Mouse (Mus musculus) forebrain, embryonic 14.5 days (tissue): ENCODE measurements around the gene Ccdc186. TPM values are rescaled to one million over a fixed set of nuclear protein-coding genes. Genes with fewer than 3 reads are reported as not detected.

Experiments
- ATAC-seq: fragments of 200-750 bp; cut with Nextera tagmentation; 2 replicates; pipeline ENCODE4 v1.8.0; 2017; ENCODE audit warnings: mild to moderate bottlenecking, moderate library complexity
- DNase-seq: peaks from one replicate; pipeline ENCODE4 v3.0.0-alpha.2; 2015; ENCODE audit warnings: low spot score
- H3K27ac ChIP-seq: fragments of 300-500 bp; sonication (generic); 2 replicates; pipeline ENCODE4 v1.5.1; 2014; ENCODE audit warnings: low read depth, mild to moderate bottlenecking, control low read depth, low read length, moderate library complexity
- H3K27me3 ChIP-seq: fragments of 300-500 bp; sonication (generic); replicated peaks from 2 replicates; pipeline ENCODE4 v1.6.1; 2014; ENCODE audit warnings: low read length, control low read depth, mixed read lengths; ENCODE audit not compliant: control insufficient read depth, insufficient read depth
- H3K36me3 ChIP-seq: fragments of 300-500 bp; sonication (generic); 2 replicates; pipeline ENCODE4 v1.6.1; 2014; ENCODE audit warnings: low read length, control low read depth; ENCODE audit not compliant: control insufficient read depth, insufficient read depth
- H3K4me1 ChIP-seq: fragments of 300-500 bp; sonication (generic); 2 replicates; pipeline ENCODE4 v1.6.1; 2014; ENCODE audit warnings: antibody characterized with exemption, low read length, control low read depth; ENCODE audit not compliant: control insufficient read depth, insufficient read depth
- H3K4me2 ChIP-seq: fragments of 300-500 bp; sonication (generic); 2 replicates; pipeline ENCODE4 v1.6.1; 2014; ENCODE audit warnings: mild to moderate bottlenecking, control low read depth, low read length
- H3K4me3 ChIP-seq: fragments of 300-500 bp; sonication (generic); 2 replicates; pipeline ENCODE4 v1.5.1; 2014; ENCODE audit warnings: low read depth, low read length, control low read depth
- H3K9ac ChIP-seq: fragments of 300-500 bp; sonication (generic); 2 replicates; pipeline ENCODE4 v1.6.1; 2014; ENCODE audit warnings: mild to moderate bottlenecking, low read length, control low read depth, moderate library complexity
- H3K9me3 ChIP-seq: fragments of 300-500 bp; sonication (generic); replicated peaks from 2 replicates; pipeline ENCODE4 v1.6.1; 2016; ENCODE audit warnings: low read length, control low read depth, mixed read lengths; ENCODE audit not compliant: control insufficient read depth
- WGBS: fragments of 180-500 bp; shearing (Covaris S2); extraction: QIAGEN DNeasy Blood & Tissue Kit; methylation state at CpG from one replicate; pipeline ENCODE4 v1.1.7; 2014; 5-methylcytosine and 5-hydroxymethylcytosine counted together
- polyA plus RNA-seq: library from polyadenylated mRNA; unstranded; fragments of >200 nt; fragmentation: Nextera tagmentation; extraction: Ambion mirVana; gene quantifications from 2 replicates; pipeline ENCODE4 v1.2.1, GENCODE M21; 2014

Gene Ccdc186
- polyA plus RNA-seq, 1 experiment from 2014 or later = 21.2 TPM

GRCm38 (mm10) chr19:56828305-56828704 lies 6.3 kb upstream of the Ccdc186 start:
- Histone ChIP-seq H3K4me3 (no peak overlapping the region), H3K9ac (no peak overlapping the region), H3K9me3 (no peaks in the 10 kb centered on the region), H3K4me2 (no peak overlapping the region), H3K27me3 (no peaks in the 10 kb centered on the region), H3K4me1 (no peaks in the 10 kb centered on the region), H3K36me3 (no peaks in the 10 kb centered on the region), H3K27ac (no peak overlapping the region)
- 85% methylated on average over 11 of the region's 11 CpGs for WGBS
- DNase-seq (no peak), ATAC-seq (no peak)

- ATAC-seq (no peak), DNase-seq (no peak)
- H3K36me3 ChIP-seq = no peaks in the 10 kb centered on the region
- H3K4me1 ChIP-seq = peaks cover under 1% of the 10 kb centered on the region; the same call in 1 of the 2 replicates
- H3K4me2 ChIP-seq = peak within 1 kb of the TSS; percentile 33
- H3K27ac ChIP-seq = no peak within 1 kb of the TSS
- no peak within 1 kb of the TSS for H3K4me3 ChIP-seq
- 77% methylated on average over 44 of the region's 44 CpGs for WGBS
- no peaks in the 10 kb centered on the region for H3K9me3 ChIP-seq
- H3K9ac ChIP-seq = no peak within 1 kb of the TSS
- H3K27me3 ChIP-seq = no peaks in the 10 kb centered on the region
Observed at GRCm38 (mm10) chr19:56826047-56826631, 4.1 kb upstream of the Ccdc186 start, which contains the start of gene Tdrd1. Gene Tdrd1 (plus strand): TSS chr19:56826209.

- H3K4me1 ChIP-seq = peaks cover 18% of the 10 kb centered on the region
- H3K9ac ChIP-seq = peak overlapping the region; percentile 42; the same call in 1 of the 2 replicates
- WGBS = 16% methylated on average over 10 of the region's 10 CpGs
- DNase-seq = no peak
- H3K27ac ChIP-seq = no peak overlapping the region
- H3K27me3 ChIP-seq = no peaks in the 10 kb centered on the region
- no peaks in the 10 kb centered on the region for H3K36me3 ChIP-seq
- H3K4me3 ChIP-seq = peak overlapping the region; percentile 99
- ATAC-seq = peak; percentile 33
- H3K4me2 ChIP-seq = peak overlapping the region; percentile 75
- no peaks in the 10 kb centered on the region for H3K9me3 ChIP-seq
Observed at GRCm38 (mm10) chr19:56822448-56822836, 452 bp upstream of the Ccdc186 start.

- H3K4me2 ChIP-seq = peak overlapping the region; percentile 75
- peak overlapping the region; percentile 99 for H3K4me3 ChIP-seq
- H3K27ac ChIP-seq = peak overlapping the region; percentile 78; the same call in 1 of the 2 replicates
- 3% methylated on average over 22 of the region's 22 CpGs for WGBS
- ATAC-seq (no peak), DNase-seq (peak; percentile 43)
- no peaks in the 10 kb centered on the region for H3K36me3 ChIP-seq
- H3K4me1 ChIP-seq = peaks cover 22% of the 10 kb centered on the region
- H3K9ac ChIP-seq = peak overlapping the region; percentile 95
- no peaks in the 10 kb centered on the region for H3K9me3 ChIP-seq
- H3K27me3 ChIP-seq = no peaks in the 10 kb centered on the region
Observed at GRCm38 (mm10) chr19:56821040-56821797, 771 bp downstream of the Ccdc186 start.

- 35% methylated on average over 14 of the region's 14 CpGs for WGBS
- no peaks in the 10 kb centered on the region for H3K27me3 ChIP-seq
- H3K36me3 ChIP-seq = peaks cover 4% of the 10 kb centered on the region
- DNase-seq = peak; percentile 60
- no peaks in the 10 kb centered on the region for H3K9me3 ChIP-seq
- ATAC-seq = no peak
- H3K4me2 ChIP-seq = 0 out of 2 replicates have a peak overlapping the region, but pooled peaks have one; percentile 4
- H3K9ac ChIP-seq = no peak overlapping the region
- no peak overlapping the region for H3K27ac ChIP-seq
- H3K4me1 ChIP-seq = peaks cover 22% of the 10 kb centered on the region
- no peak overlapping the region for H3K4me3 ChIP-seq
Observed at GRCm38 (mm10) chr19:56817851-56818526, 4.0 kb downstream of the Ccdc186 start.

- no peaks in the 10 kb centered on the region for H3K9me3 ChIP-seq
- H3K27ac ChIP-seq = no peak overlapping the region
- no peaks in the 10 kb centered on the region for H3K27me3 ChIP-seq
- H3K9ac ChIP-seq = no peak overlapping the region
- DNase-seq = no peak
- H3K36me3 ChIP-seq = peaks cover 25% of the 10 kb centered on the region
- H3K4me3 ChIP-seq = no peak overlapping the region
- H3K4me1 ChIP-seq = peaks cover 12% of the 10 kb centered on the region
- ATAC-seq = no peak
- 89% methylated on average over 4 of the region's 4 CpGs for WGBS
- no peak overlapping the region for H3K4me2 ChIP-seq
Observed at GRCm38 (mm10) chr19:56813360-56813759, 8.6 kb downstream of the Ccdc186 start.

GRCm38 (mm10) chr19:56811590-56811989 lies 10.4 kb downstream of the Ccdc186 start:
- ATAC-seq = no peak

GRCm38 (mm10) chr19:56810641-56811146 lies 11.3 kb downstream of the Ccdc186 start:
- H3K27me3 ChIP-seq = no peaks in the 10 kb centered on the region
- H3K4me1 ChIP-seq = no peaks in the 10 kb centered on the region
- no peak for DNase-seq
- no peak overlapping the region for H3K4me2 ChIP-seq
- ATAC-seq = no peak
- H3K9me3 ChIP-seq = no peaks in the 10 kb centered on the region
- H3K27ac ChIP-seq = no peak overlapping the region
- H3K9ac ChIP-seq = no peak overlapping the region
- no peak overlapping the region for H3K4me3 ChIP-seq
- peaks cover 46% of the 10 kb centered on the region for H3K36me3 ChIP-seq

More at GRCm38 (mm10) chr19:56811590-56811989, 10.4 kb downstream of the Ccdc186 start:
- H3K4me1 ChIP-seq = no peaks in the 10 kb centered on the region
- 50% methylated on average over 9 of the region's 9 CpGs for WGBS
- H3K9me3 ChIP-seq = no peaks in the 10 kb centered on the region
- H3K27ac ChIP-seq = no peak overlapping the region
- H3K36me3 ChIP-seq = peaks cover 42% of the 10 kb centered on the region
- no peaks in the 10 kb centered on the region for H3K27me3 ChIP-seq
- DNase-seq = peak; percentile 44
- no peak overlapping the region for H3K4me2 ChIP-seq
- H3K4me3 ChIP-seq = no peak overlapping the region
- no peak overlapping the region for H3K9ac ChIP-seq
